Mouse (Mus musculus) hindbrain, embryonic 10.5 days (tissue): ENCODE measurements at regions not wholly inside any gene's neighbourhood (a gene's known extent, or its start where the extent isn't known, plus 50 kb on each side); places are given as distances from the start of the nearest gene placed in this dataset.
A peak's percentile ranks its signal among the peaks of the same experiment; 100 is the strongest.

Experiments
- DNase-seq: peaks from one replicate; pipeline ENCODE4 v3.0.0-alpha.2; 2017; ENCODE audit warnings: low spot score
- H3K27ac ChIP-seq: fragments of 300-500 bp; sonication (generic); 2 replicates; pipeline ENCODE4 v1.5.1; 2016; ENCODE audit warnings: mild to moderate bottlenecking, moderate library complexity
- H3K27me3 ChIP-seq: fragments of 300-500 bp; sonication (generic); 2 replicates; pipeline ENCODE4 v1.6.1; 2016; ENCODE audit warnings: mild to moderate bottlenecking; ENCODE audit not compliant: poor library complexity, insufficient read depth, severe bottlenecking
- H3K36me3 ChIP-seq: fragments of 300-500 bp; sonication (generic); 2 replicates; pipeline ENCODE4 v1.6.1; 2016; ENCODE audit warnings: mild to moderate bottlenecking, moderate library complexity
- H3K4me1 ChIP-seq: fragments of 300-500 bp; sonication (generic); replicated peaks from 2 replicates; pipeline ENCODE4 v1.6.1; 2016; ENCODE audit warnings: mild to moderate bottlenecking
- H3K4me3 ChIP-seq: fragments of 300-500 bp; sonication (generic); 2 replicates; pipeline ENCODE4 v1.5.1; 2016; ENCODE audit warnings: mild to moderate bottlenecking, moderate library complexity
- H3K9me3 ChIP-seq: fragments of 300-500 bp; sonication (generic); 2 replicates; pipeline ENCODE4 v1.6.1; 2016; ENCODE audit warnings: mild to moderate bottlenecking, moderate library complexity
- WGBS: fragments of 180-500 bp; shearing (Covaris S2); methylation state at CpG from one replicate; pipeline ENCODE4 v1.1.7; 2016; 5-methylcytosine and 5-hydroxymethylcytosine counted together

GRCm38 (mm10) chr9:116243775-116244618, 68.8 kb upstream of the Tgfbr2 start:
- no peaks in the 10 kb centered on the region for H3K4me1 ChIP-seq
- no peaks in the 10 kb centered on the region for H3K9me3 ChIP-seq
- H3K27me3 ChIP-seq, result no peaks in the 10 kb centered on the region
- H3K36me3 ChIP-seq, result no peaks in the 10 kb centered on the region
- H3K27ac ChIP-seq, result no peak overlapping the region
- WGBS, result 82% methylated on average over 8 of the region's 8 CpGs
- no peak for DNase-seq
- no peak overlapping the region for H3K4me3 ChIP-seq

- no peak overlapping the region for H3K4me3 ChIP-seq
- no peaks in the 10 kb centered on the region for H3K9me3 ChIP-seq
- no peak overlapping the region for H3K27ac ChIP-seq
- H3K4me1 ChIP-seq, result no peaks in the 10 kb centered on the region
- no peak for DNase-seq
- H3K27me3 ChIP-seq, result no peaks in the 10 kb centered on the region
- 88% methylated on average over 5 of the region's 5 CpGs for WGBS
- no peaks in the 10 kb centered on the region for H3K36me3 ChIP-seq
Measured at GRCm38 (mm10) chr9:116241933-116242526, 66.9 kb upstream of the Tgfbr2 start.

GRCm38 (mm10) chr9:116241290-116241689, 66.1 kb upstream of the Tgfbr2 start:
- no peaks in the 10 kb centered on the region for H3K36me3 ChIP-seq
- WGBS, result 91% methylated on average over 10 of the region's 10 CpGs
- H3K4me1 ChIP-seq, result no peaks in the 10 kb centered on the region

GRCm38 (mm10) chr9:116236836-116237235, 61.7 kb upstream of the Tgfbr2 start:
- Histone ChIP-seq H3K36me3 (no peaks in the 10 kb centered on the region), H3K4me1 (no peaks in the 10 kb centered on the region), H3K4me3 (no peak overlapping the region), H3K9me3 (no peaks in the 10 kb centered on the region), H3K27ac (no peak overlapping the region), H3K27me3 (no peaks in the 10 kb centered on the region)
- DNase-seq, result no peak

More at GRCm38 (mm10) chr9:116241290-116241689, 66.1 kb upstream of the Tgfbr2 start:
- no peak for DNase-seq
- Histone ChIP-seq H3K27me3 (no peaks in the 10 kb centered on the region), H3K9me3 (no peaks in the 10 kb centered on the region), H3K27ac (no peak overlapping the region), H3K4me3 (no peak overlapping the region)

GRCm38 (mm10) chr9:116234170-116234569, 59.0 kb upstream of the Tgfbr2 start:
- H3K9me3 ChIP-seq, result no peaks in the 10 kb centered on the region
- no peak overlapping the region for H3K4me3 ChIP-seq
- no peaks in the 10 kb centered on the region for H3K36me3 ChIP-seq
- H3K27me3 ChIP-seq, result no peaks in the 10 kb centered on the region
- no peak for DNase-seq
- H3K4me1 ChIP-seq, result peaks cover 7% of the 10 kb centered on the region; the same call in 1 of the 2 replicates
- H3K27ac ChIP-seq, result no peak overlapping the region
- WGBS, result 90% methylated on average over 7 of the region's 7 CpGs

GRCm38 (mm10) chr9:116232386-116232785, 57.2 kb upstream of the Tgfbr2 start:
- Histone ChIP-seq H3K27ac (no peak overlapping the region), H3K27me3 (no peaks in the 10 kb centered on the region), H3K4me3 (no peak overlapping the region), H3K9me3 (no peaks in the 10 kb centered on the region), H3K4me1 (peaks cover 19% of the 10 kb centered on the region; the same call in 1 of the 2 replicates), H3K36me3 (no peaks in the 10 kb centered on the region)
- peak; percentile 11 for DNase-seq
- 80% methylated on average over 10 of the region's 10 CpGs for WGBS

- H3K27me3 ChIP-seq, result no peaks in the 10 kb centered on the region
- H3K36me3 ChIP-seq, result no peaks in the 10 kb centered on the region
- no peak overlapping the region for H3K4me3 ChIP-seq
- peaks cover 20% of the 10 kb centered on the region; the same call in 1 of the 2 replicates for H3K4me1 ChIP-seq
- H3K9me3 ChIP-seq, result no peaks in the 10 kb centered on the region
- DNase-seq, result no peak
- 86% methylated on average over 16 of the region's 16 CpGs for WGBS
- H3K27ac ChIP-seq, result no peak overlapping the region
Measured at GRCm38 (mm10) chr9:116231351-116232311, 56.5 kb upstream of the Tgfbr2 start.

GRCm38 (mm10) chr9:116230346-116230745, 55.2 kb upstream of the Tgfbr2 start:
- H3K4me1 ChIP-seq, result peaks cover 20% of the 10 kb centered on the region; the same call in 1 of the 2 replicates
- H3K27ac ChIP-seq, result no peak overlapping the region
- no peaks in the 10 kb centered on the region for H3K27me3 ChIP-seq
- no peak overlapping the region for H3K4me3 ChIP-seq
- WGBS, result 86% methylated on average over 7 of the region's 7 CpGs
- no peak for DNase-seq
- no peaks in the 10 kb centered on the region for H3K36me3 ChIP-seq
- no peaks in the 10 kb centered on the region for H3K9me3 ChIP-seq

- Histone ChIP-seq H3K4me1 (peaks cover 20% of the 10 kb centered on the region; the same call in 1 of the 2 replicates), H3K27me3 (no peaks in the 10 kb centered on the region), H3K36me3 (no peaks in the 10 kb centered on the region), H3K9me3 (no peaks in the 10 kb centered on the region), H3K4me3 (no peak overlapping the region), H3K27ac (peak overlapping the region; percentile 18)
- no peak for DNase-seq
- 70% methylated on average over 9 of the region's 9 CpGs for WGBS
Measured at GRCm38 (mm10) chr9:116228443-116228842, 53.3 kb upstream of the Tgfbr2 start.

GRCm38 (mm10) chr9:116227738-116228137, 52.6 kb upstream of the Tgfbr2 start:
- peaks cover 20% of the 10 kb centered on the region; the same call in 1 of the 2 replicates for H3K4me1 ChIP-seq
- no peak overlapping the region for H3K4me3 ChIP-seq
- DNase-seq, result no peak
- WGBS, result 73% methylated on average over 7 of the region's 7 CpGs
- H3K36me3 ChIP-seq, result no peaks in the 10 kb centered on the region
- no peaks in the 10 kb centered on the region for H3K9me3 ChIP-seq
- no peaks in the 10 kb centered on the region for H3K27me3 ChIP-seq
- 0 out of 2 replicates have a peak overlapping the region, but pooled peaks have one; percentile 18 for H3K27ac ChIP-seq
